Mouse (Mus musculus) heart, adult 2 months (tissue): ENCODE measurements at regions not wholly inside any gene's neighbourhood (a gene's known extent, or its start where the extent isn't known, plus 50 kb on each side); places are given as distances from the start of the nearest gene placed in this dataset.
A peak's percentile ranks its signal among the peaks of the same experiment; 100 is the strongest.

Experiments used
- DNase-seq, 2 experiments: peaks; one replicate each; pipeline ENCODE4 v3.0.0; 2021
- H3K27ac ChIP-seq: fragments of 200-600 bp; 2 replicates; pipeline ENCODE4 v1.8.1; 2022
- H3K27me3 ChIP-seq: fragments of 200-500 bp; 2 replicates; pipeline ENCODE4 v1.6.1; 2012; ENCODE audit warnings: mild to moderate bottlenecking, low read length, inconsistent platforms, mixed read lengths; ENCODE audit not compliant: control insufficient read depth, insufficient read depth
- H3K36me3 ChIP-seq: fragments of 200-500 bp; 2 replicates; pipeline ENCODE4 v1.6.1; 2012; ENCODE audit warnings: low read length, inconsistent platforms; ENCODE audit not compliant: control insufficient read depth, insufficient read depth
- H3K4me1 ChIP-seq: fragments of 200-500 bp; 2 replicates; pipeline ENCODE4 v1.6.1; 2011; ENCODE audit warnings: low read length; ENCODE audit not compliant: control insufficient read depth, insufficient read depth
- H3K4me3 ChIP-seq: fragments of 200-600 bp; 2 replicates; pipeline ENCODE4 v1.8.1; 2022
- H3K79me2 ChIP-seq: fragments of 200-500 bp; replicated peaks from 2 replicates; pipeline ENCODE4 v1.6.1; 2012; ENCODE audit warnings: mild to moderate bottlenecking, inconsistent platforms, low read length, moderate library complexity, mixed read lengths; ENCODE audit not compliant: control insufficient read depth, insufficient read depth
- H3K9ac ChIP-seq: fragments of 200-500 bp; 2 replicates; pipeline ENCODE4 v1.6.1; 2012; ENCODE audit warnings: low read depth, mild to moderate bottlenecking, control low read depth, inconsistent platforms, low read length, mixed read lengths
- CTCF ChIP-seq: fragments of 200-600 bp; IDR thresholded peaks from 2 replicates; pipeline ENCODE4 v1.8.1; 2022; ENCODE audit warnings: antibody characterized with exemption, mild to moderate bottlenecking, moderate library complexity
- EP300 ChIP-seq: fragments of 200-500 bp; IDR thresholded peaks from 2 replicates; pipeline ENCODE4 v1.6.1; 2011; ENCODE audit warnings: low read depth, low read length, control low read depth; ENCODE audit not compliant: insufficient read depth
- POLR2A ChIP-seq: fragments of 200-500 bp; IDR thresholded peaks from 2 replicates; pipeline ENCODE4 v1.6.1; 2011; ENCODE audit warnings: mild to moderate bottlenecking, low read depth, low read length, control low read depth; ENCODE audit not compliant: insufficient read depth
- WGBS: fragments of 180-500 bp; shearing (Covaris S2); methylation state at CpG from one replicate; pipeline ENCODE4 v1.1.7; 2018; 5-methylcytosine and 5-hydroxymethylcytosine counted together
- intact Hi-C: fragments of 180-260 bp; cut with DNase I; formaldehyde crosslinking; loops from one replicate; pipeline ENCODE4 v1.15.1; 2025

GRCm38 (mm10) chr15:6055703-6056102, 243.9 kb upstream of the Dab2 start:
- 75% methylated on average over 3 of the region's 3 CpGs for WGBS
- Histone ChIP-seq H3K4me3 (no peak overlapping the region), H3K27me3 (no peaks in the 10 kb centered on the region), H3K27ac (no peak overlapping the region), H3K9ac (no peak overlapping the region), H3K4me1 (no peaks in the 10 kb centered on the region), H3K79me2 (no peaks in the 10 kb centered on the region), H3K36me3 (no peaks in the 10 kb centered on the region)
- no peak for DNase-seq
- TF ChIP-seq CTCF (no peak), POLR2A (no peak), EP300 (no peak)
- intact Hi-C loops: no loop called here

- intact Hi-C loops: no loop called here
- no peak for TF ChIP-seq EP300
- no peak for TF ChIP-seq POLR2A
- TF ChIP-seq CTCF: no peak
- no peaks in the 10 kb centered on the region for H3K79me2 ChIP-seq
- no peak overlapping the region for H3K4me3 ChIP-seq
- no peak overlapping the region for H3K27ac ChIP-seq
- DNase-seq: peak in 1 of 2 experiments; percentile 32
- 55% methylated on average over 11 of the region's 11 CpGs for WGBS
- no peaks in the 10 kb centered on the region for H3K36me3 ChIP-seq
- H3K4me1 ChIP-seq: no peaks in the 10 kb centered on the region
- H3K9ac ChIP-seq: no peak overlapping the region
- no peaks in the 10 kb centered on the region for H3K27me3 ChIP-seq
Measured at GRCm38 (mm10) chr15:6056887-6057626, 242.5 kb upstream of the Dab2 start.

- Histone ChIP-seq H3K4me1 (no peaks in the 10 kb centered on the region), H3K9ac (no peak overlapping the region), H3K4me3 (no peak overlapping the region), H3K79me2 (no peaks in the 10 kb centered on the region), H3K27me3 (no peaks in the 10 kb centered on the region), H3K36me3 (no peaks in the 10 kb centered on the region), H3K27ac (no peak overlapping the region)
- DNase-seq: no peak
- WGBS: 76% methylated on average over 2 of the region's 2 CpGs
- no peak for TF ChIP-seq CTCF
- TF ChIP-seq EP300: no peak
- TF ChIP-seq POLR2A: no peak
- intact Hi-C loops: no loop called here
Measured at GRCm38 (mm10) chr15:6059361-6059760, 240.2 kb upstream of the Dab2 start.

GRCm38 (mm10) chr15:6059790-6060189, 239.8 kb upstream of the Dab2 start:
- TF ChIP-seq CTCF (no peak), EP300 (no peak), POLR2A (no peak)
- no peaks in the 10 kb centered on the region for H3K36me3 ChIP-seq
- DNase-seq: peak in 1 of 2 experiments; percentile 4
- 67% methylated on average over 5 of the region's 5 CpGs for WGBS
- no peaks in the 10 kb centered on the region for H3K4me1 ChIP-seq
- intact Hi-C loops: no loop called here
- H3K27ac ChIP-seq: no peak overlapping the region
- no peak overlapping the region for H3K4me3 ChIP-seq
- H3K9ac ChIP-seq: no peak overlapping the region
- no peaks in the 10 kb centered on the region for H3K79me2 ChIP-seq
- H3K27me3 ChIP-seq: no peaks in the 10 kb centered on the region

- WGBS: 98% methylated on average over 1 of the region's 1 CpGs
Measured at GRCm38 (mm10) chr15:6060649-6061048, 238.9 kb upstream of the Dab2 start.

GRCm38 (mm10) chr15:6065100-6065499, 234.5 kb upstream of the Dab2 start:
- no peak for DNase-seq
- Histone ChIP-seq H3K4me3 (no peak overlapping the region), H3K36me3 (no peaks in the 10 kb centered on the region), H3K27me3 (no peaks in the 10 kb centered on the region), H3K79me2 (no peaks in the 10 kb centered on the region), H3K27ac (no peak overlapping the region), H3K4me1 (no peaks in the 10 kb centered on the region), H3K9ac (no peak overlapping the region)
- 82% methylated on average over 3 of the region's 3 CpGs for WGBS
- no peak for TF ChIP-seq EP300
- no peak for TF ChIP-seq CTCF
- intact Hi-C loops: no loop called here

More at GRCm38 (mm10) chr15:6060649-6061048, 238.9 kb upstream of the Dab2 start:
- no peak overlapping the region for H3K9ac ChIP-seq
- no peak overlapping the region for H3K4me3 ChIP-seq
- no peak overlapping the region for H3K27ac ChIP-seq
- intact Hi-C loops: no loop called here
- H3K4me1 ChIP-seq: no peaks in the 10 kb centered on the region
- no peaks in the 10 kb centered on the region for H3K79me2 ChIP-seq
- H3K27me3 ChIP-seq: no peaks in the 10 kb centered on the region
- H3K36me3 ChIP-seq: no peaks in the 10 kb centered on the region
- no peak for TF ChIP-seq EP300
- TF ChIP-seq CTCF: no peak
- no peak for DNase-seq
